Mouse (Mus musculus) hindbrain, postnatal 0 days (tissue): ENCODE data around the gene Ndufc2. TPM values are rescaled to one million over a fixed set of nuclear protein-coding genes. Genes with fewer than 3 reads are reported as not detected.
A peak's percentile ranks its signal among the peaks of the same experiment; 100 is the strongest.

Source experiments
- ATAC-seq: fragments of 200-750 bp; cut with Nextera tagmentation; 2 replicates; pipeline ENCODE4 v1.8.0; 2017; ENCODE audit warnings: mild to moderate bottlenecking, moderate TSS enrichment, moderate library complexity
- DNase-seq: peaks from one replicate; pipeline ENCODE4 v3.0.0-alpha.2; 2015; ENCODE audit warnings: low spot score
- H3K27ac ChIP-seq: fragments of 300-500 bp; sonication (generic); 2 replicates; pipeline ENCODE4 v1.5.1; 2014; ENCODE audit warnings: mild to moderate bottlenecking
- H3K27me3 ChIP-seq: fragments of 300-500 bp; sonication (generic); 2 replicates; pipeline ENCODE4 v1.6.1; 2014; ENCODE audit warnings: low read length, mixed read lengths; ENCODE audit not compliant: insufficient read depth
- H3K36me3 ChIP-seq: fragments of 300-500 bp; sonication (generic); 2 replicates; pipeline ENCODE4 v1.6.1; 2014; ENCODE audit warnings: low read length, mixed read lengths; ENCODE audit not compliant: insufficient read depth
- H3K4me1 ChIP-seq: fragments of 300-500 bp; sonication (generic); 2 replicates; pipeline ENCODE4 v1.6.1; 2014; ENCODE audit warnings: antibody characterized with exemption, low read length, mixed read lengths; ENCODE audit not compliant: insufficient read depth
- H3K4me2 ChIP-seq: fragments of 300-500 bp; sonication (generic); 2 replicates; pipeline ENCODE4 v1.6.1; 2014; ENCODE audit warnings: low read depth, mild to moderate bottlenecking, low read length, moderate library complexity, mixed read lengths
- H3K4me3 ChIP-seq: fragments of 300-500 bp; sonication (generic); 2 replicates; pipeline ENCODE4 v1.5.1; 2014; ENCODE audit warnings: low read length
- H3K9ac ChIP-seq: fragments of 300-500 bp; sonication (generic); replicated peaks from 2 replicates; pipeline ENCODE4 v1.6.1; 2014; ENCODE audit warnings: mild to moderate bottlenecking, low read length, moderate library complexity, mixed read lengths
- H3K9me3 ChIP-seq: fragments of 300-500 bp; sonication (generic); 2 replicates; pipeline ENCODE4 v1.6.1; 2016; ENCODE audit warnings: low read length, mixed read lengths
- CTCF ChIP-seq: IDR thresholded peaks from 2 replicates; pipeline ENCODE4 v1.5.1; 2016; ENCODE audit warnings: antibody characterized with exemption, control low read depth, low read depth
- WGBS: fragments of 180-500 bp; shearing (Covaris S2); extraction: QIAGEN DNeasy Blood & Tissue Kit; methylation state at CpG from one replicate; pipeline ENCODE4 v1.1.7; 2014; 5-methylcytosine and 5-hydroxymethylcytosine counted together
- polyA plus RNA-seq: library from polyadenylated mRNA; unstranded; fragments of >200 nt; fragmentation: Nextera tagmentation; extraction: Ambion mirVana; gene quantifications from 2 replicates; pipeline ENCODE4 v1.2.1, GENCODE M21; 2015
- total RNA-seq: library from RNA; depleted of rRNA; stranded (reverse); fragments of >200 nt; gene quantifications from 2 replicates; pipeline ENCODE4 v1.2.3, GENCODE M21; 2014

The Ndufc2 gene
- total and polyA plus RNA-seq, 2 experiments from 2014 or later, result 423 to 697 TPM

- Histone ChIP-seq H3K4me3 (no peak overlapping the region), H3K27me3 (no peaks in the 10 kb centered on the region), H3K27ac (peak overlapping the region; percentile 75), H3K9me3 (no peaks in the 10 kb centered on the region), H3K4me1 (no peaks in the 10 kb centered on the region), H3K9ac (no peak overlapping the region), H3K36me3 (peaks cover 12% of the 10 kb centered on the region), H3K4me2 (no peak overlapping the region)
- no peak for TF ChIP-seq CTCF
- DNase-seq (no peak), ATAC-seq (no peak)
- 73% methylated on average over 7 of the region's 7 CpGs for WGBS
Measured at GRCm38 (mm10) chr7:97386106-97386805, 13.5 kb upstream of the Ndufc2 start.

GRCm38 (mm10) chr7:97386806-97387370 lies 12.9 kb upstream of the Ndufc2 start:
- ATAC-seq, result peak; percentile 94

GRCm38 (mm10) chr7:97387561-97388147 lies 12.1 kb upstream of the Ndufc2 start:
- no peak overlapping the region for H3K4me3 ChIP-seq
- no peaks in the 10 kb centered on the region for H3K4me1 ChIP-seq
- peaks cover 11% of the 10 kb centered on the region for H3K36me3 ChIP-seq
- no peaks in the 10 kb centered on the region for H3K9me3 ChIP-seq
- no peaks in the 10 kb centered on the region for H3K27me3 ChIP-seq
- 68% methylated on average over 8 of the region's 8 CpGs for WGBS
- ATAC-seq (no peak), DNase-seq (no peak)
- TF ChIP-seq CTCF, result no peak
- no peak overlapping the region for H3K4me2 ChIP-seq
- H3K9ac ChIP-seq, result no peak overlapping the region
- peak overlapping the region; percentile 75 for H3K27ac ChIP-seq

More at GRCm38 (mm10) chr7:97386806-97387370, 12.9 kb upstream of the Ndufc2 start:
- TF ChIP-seq CTCF, result peak; percentile 43
- Histone ChIP-seq H3K9me3 (no peaks in the 10 kb centered on the region), H3K27me3 (no peaks in the 10 kb centered on the region), H3K4me2 (no peak overlapping the region), H3K27ac (peak overlapping the region; percentile 75), H3K4me3 (no peak overlapping the region), H3K9ac (no peak overlapping the region), H3K36me3 (peaks cover 12% of the 10 kb centered on the region), H3K4me1 (no peaks in the 10 kb centered on the region)
- 48% methylated on average over 5 of the region's 5 CpGs for WGBS
- DNase-seq, result peak; percentile 90

- Histone ChIP-seq H3K27ac (no peak overlapping the region), H3K4me3 (no peak overlapping the region), H3K9me3 (no peaks in the 10 kb centered on the region), H3K4me1 (no peaks in the 10 kb centered on the region), H3K27me3 (no peaks in the 10 kb centered on the region), H3K4me2 (no peak overlapping the region), H3K9ac (no peak overlapping the region), H3K36me3 (peaks cover 9% of the 10 kb centered on the region)
- 89% methylated on average over 4 of the region's 4 CpGs for WGBS
- ATAC-seq (no peak), DNase-seq (no peak)
- TF ChIP-seq CTCF, result no peak
Measured at GRCm38 (mm10) chr7:97388541-97388940, 11.3 kb upstream of the Ndufc2 start.

- TF ChIP-seq CTCF, result no peak
- Histone ChIP-seq H3K27me3 (no peaks in the 10 kb centered on the region), H3K36me3 (peaks cover 5% of the 10 kb centered on the region), H3K4me1 (no peaks in the 10 kb centered on the region), H3K9ac (no peak overlapping the region), H3K27ac (peak overlapping the region; percentile 12; the same call in 1 of the 2 replicates), H3K4me3 (no peak overlapping the region), H3K9me3 (no peaks in the 10 kb centered on the region), H3K4me2 (no peak overlapping the region)
- 39% methylated on average over 13 of the region's 13 CpGs for WGBS
- DNase-seq (peak; percentile 63), ATAC-seq (peak; percentile 69)
Measured at GRCm38 (mm10) chr7:97391293-97392078, 8.3 kb upstream of the Ndufc2 start.

- no peak for ATAC-seq
- H3K27ac ChIP-seq, result no peak overlapping the region
- H3K4me3 ChIP-seq, result no peak overlapping the region
- H3K4me1 ChIP-seq, result no peaks in the 10 kb centered on the region
- peaks cover 5% of the 10 kb centered on the region for H3K36me3 ChIP-seq
- TF ChIP-seq CTCF, result no peak
- no peak overlapping the region for H3K9ac ChIP-seq
- DNase-seq, result no peak
- H3K9me3 ChIP-seq, result no peaks in the 10 kb centered on the region
- H3K27me3 ChIP-seq, result no peaks in the 10 kb centered on the region
- WGBS, result 47% methylated on average over 6 of the region's 6 CpGs
- H3K4me2 ChIP-seq, result no peak overlapping the region
Measured at GRCm38 (mm10) chr7:97392079-97392445, 7.7 kb upstream of the Ndufc2 start.
